Mouse (Mus musculus): ENCODE results near the gene Slc38a9. TPM values are rescaled to one million over a fixed set of nuclear protein-coding genes. Genes with fewer than 3 reads are reported as not detected.

Gene Slc38a9
- total and polyA plus RNA-seq, 3 experiments = 10.8 to 14.1 TPM; not detected in 1

- DNase-seq (ENCODE audit: low read depth, low spot score) = peak; percentile 78
- peak overlapping the region; percentile 45; the same call in 1 of the 2 replicates for H3K27ac ChIP-seq (ENCODE audit: control insufficient read depth, low read depth, low read length)
- H3K4me1 ChIP-seq (ENCODE audit: control insufficient read depth in 1 of 2, insufficient read depth in 2 of 2, low read length in 2 of 2) = peaks cover 3 to 6% of the 10 kb centered on the region in 2 experiments; a peak in 3 of 4 replicates
- no peaks in the 10 kb centered on the region for H3K79me2 ChIP-seq (ENCODE audit: control insufficient read depth, insufficient read depth, low read length, poor library complexity)
- peak overlapping the region; percentile 54 to 67 for H3K4me3 ChIP-seq (ENCODE audit: control insufficient read depth in 1 of 2, insufficient read depth in 1 of 2, low read depth in 2 of 2, low read length in 2 of 2)
- H3K27me3 ChIP-seq (ENCODE audit: control insufficient read depth in 1 of 2, insufficient read depth in 2 of 2, low read length in 2 of 2) = no peaks in the 10 kb centered on the region
- TF ChIP-seq SMC3 (IDR thresholded peaks at IDR 0.05; ENCODE audit: low read depth, low read length) = no peak
- TF ChIP-seq USF2 (IDR thresholded peaks at IDR 0.05; ENCODE audit: borderline replicate concordance in 1 of 2, insufficient read depth in 1 of 2, low read depth in 1 of 2, low read length in 2 of 2) = no peak
- TF ChIP-seq POLR2AphosphoS5 (IDR thresholded peaks at IDR 0.05; ENCODE audit: borderline replicate concordance, low read depth, low read length) = no peak
- no peak for TF ChIP-seq TAL1 (IDR thresholded peaks at IDR 0.05; ENCODE audit: low read length)
- no peak for TF ChIP-seq ELF1 (IDR thresholded peaks at IDR 0.05; ENCODE audit: low read depth, low read length)
- TF ChIP-seq POLR2A (IDR thresholded peaks at IDR 0.05; ENCODE audit: control insufficient read depth in 1 of 2, insufficient read depth in 1 of 2, low read depth in 1 of 2, low read length in 2 of 2, poor library complexity in 1 of 2) = peak in 1 of 2 experiments; percentile 40; a peak in 1 of 4 replicates
- 0 out of 2 replicates have a peak, but pooled peaks have one; percentile 32 for TF ChIP-seq MAZ (IDR thresholded peaks at IDR 0.05; ENCODE audit: low read depth, low read length)
- no peak for TF ChIP-seq ZNF384 (IDR thresholded peaks at IDR 0.05; ENCODE audit: low read depth, low read length)
- TF ChIP-seq MEF2A (IDR thresholded peaks at IDR 0.05; ENCODE audit: extremely low read depth, insufficient replicate concordance, low read depth, low read length, poor library complexity, severe bottlenecking) = no peak
- TF ChIP-seq NRF1 (IDR thresholded peaks at IDR 0.05; ENCODE audit: insufficient read depth, low read depth, low read length, poor library complexity, severe bottlenecking) = no peak
- no peak for TF ChIP-seq ZC3H11A (IDR thresholded peaks at IDR 0.05; ENCODE audit: low read depth, low read length)
- TF ChIP-seq BHLHE40 (IDR thresholded peaks at IDR 0.05; ENCODE audit: borderline replicate concordance, low read depth, low read length) = no peak
- no peak for TF ChIP-seq TCF12 (IDR thresholded peaks at IDR 0.05; ENCODE audit: low read depth, low read length)
- TF ChIP-seq CHD1 (IDR thresholded peaks at IDR 0.05; ENCODE audit: low read depth, low read length) = no peak
- TF ChIP-seq NELFE (IDR thresholded peaks at IDR 0.05; ENCODE audit: low read depth, low read length) = peak; percentile 26; the same call in 1 of the 2 replicates
- TF ChIP-seq MYB (IDR thresholded peaks at IDR 0.05; ENCODE audit: low read depth, low read length) = no peak
- no peak for TF ChIP-seq MAX (IDR thresholded peaks at IDR 0.05; ENCODE audit: low read length)
- 0 out of 2 replicates have a peak, but pooled peaks have one; percentile 8 for TF ChIP-seq SIN3A (IDR thresholded peaks at IDR 0.05; ENCODE audit: low read length)
- no peak for TF ChIP-seq GABPA (IDR thresholded peaks at IDR 0.05; ENCODE audit: low read depth, low read length)
- 0 out of 2 replicates have a peak, but pooled peaks have one; percentile 34 for TF ChIP-seq HCFC1 (IDR thresholded peaks at IDR 0.05; ENCODE audit: low read depth, low read length)
- no peak for TF ChIP-seq RAD21 (IDR thresholded peaks at IDR 0.05; ENCODE audit: low read depth, low read length)
- H3K9me3 ChIP-seq (replicated peaks; ENCODE audit: insufficient read depth, low read length) = no peaks in the 10 kb centered on the region
- H3K9ac ChIP-seq (ENCODE audit: control insufficient read depth, low read depth, low read length, poor library complexity, severe bottlenecking) = peak overlapping the region; percentile 64
- no peaks in the 10 kb centered on the region; a peak in 2 of 4 replicates for H3K36me3 ChIP-seq (ENCODE audit: control insufficient read depth in 1 of 2, insufficient read depth in 2 of 2, low read length in 2 of 2)
Observed at GRCm38 (mm10) chr13:112751454-112752308, 91.1 kb downstream of the Slc38a9 start.

Data from MEL (cell line).